Mouse (Mus musculus) 3134 (cell line): ENCODE measurements around the gene Grap2.

Experiments used
- DNase-seq: peaks from one replicate; pipeline ENCODE4 v3.0.0-alpha.2; 2011; ENCODE audit warnings: low spot score; ENCODE audit not compliant: insufficient read length; ENCODE audit errors: extremely low read depth

Grap2 gene

GRCm38 (mm10) chr15:80599213-80599750 is 26.9 kb downstream of the Grap2 start:
- no peak for DNase-seq

DNA sequence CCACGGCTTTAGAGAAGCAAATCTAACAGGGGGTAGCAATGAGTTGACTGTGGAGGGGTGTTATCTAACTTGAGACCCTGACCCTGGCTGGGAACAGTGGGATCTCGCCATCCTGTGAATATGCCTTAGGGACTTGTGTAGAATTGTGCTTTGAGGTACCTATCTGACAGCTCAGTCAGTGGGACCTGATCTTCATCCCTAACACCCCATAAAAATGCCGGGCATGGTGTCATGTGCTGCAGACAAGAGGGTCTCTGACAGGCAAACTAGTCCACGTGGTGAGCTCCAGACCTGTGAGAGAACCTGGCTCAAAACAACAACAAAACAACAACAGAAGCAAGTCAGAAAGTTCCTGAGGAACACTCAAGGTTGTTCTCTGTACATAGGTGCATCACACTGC is 27.4 kb downstream of the Grap2 start:
- no peak for DNase-seq

GRCm38 (mm10) chr15:80601456-80601855 is 29.1 kb downstream of the Grap2 start:
- no peak for DNase-seq

DNA sequence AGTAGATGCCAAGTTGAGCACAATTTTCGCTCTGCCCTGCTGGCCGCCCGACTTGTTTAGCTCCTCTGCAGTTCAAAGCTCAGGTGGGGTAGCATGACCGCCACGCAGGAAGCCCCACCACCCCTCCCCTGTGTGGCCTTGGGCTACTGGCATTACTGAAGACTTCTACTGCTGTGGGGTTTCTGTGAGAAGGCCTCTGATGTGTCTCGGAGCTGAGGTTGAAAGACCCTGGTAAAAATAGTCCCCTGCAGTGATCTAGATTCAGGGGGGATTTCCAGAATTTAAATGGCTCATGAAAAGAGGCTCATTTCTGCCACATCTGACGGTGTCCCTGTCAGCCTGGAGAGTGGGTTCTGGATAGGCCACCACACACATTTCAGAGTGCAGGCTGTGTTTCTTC is 30.1 kb downstream of the Grap2 start:
- DNase-seq, result no peak

GRCm38 (mm10) chr15:80604026-80604425 is 31.6 kb downstream of the Grap2 start:
- DNase-seq, result no peak

GRCm38 (mm10) chr15:80607970-80608369 is 35.6 kb downstream of the Grap2 start:
- no peak for DNase-seq

DNA sequence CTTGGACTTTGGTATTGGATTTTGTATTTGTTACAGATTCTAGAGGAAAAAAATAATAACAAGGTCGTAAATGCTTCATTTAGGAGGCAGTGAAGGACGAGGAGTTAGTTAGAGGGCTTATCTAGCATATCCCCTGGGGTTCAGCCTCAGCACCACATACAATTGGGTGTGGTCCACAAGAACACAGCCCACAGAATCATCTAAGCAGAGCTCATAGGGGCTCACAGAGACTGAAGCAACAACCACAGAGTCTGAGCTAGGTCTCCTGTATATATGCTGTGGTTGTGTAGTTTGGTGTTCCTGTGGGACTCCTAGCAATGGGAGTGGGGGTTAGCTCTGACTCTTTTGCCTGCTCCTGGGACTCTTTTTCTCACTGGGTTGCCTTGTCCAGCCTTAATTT is 37.9 kb downstream of the Grap2 start:
- no peak for DNase-seq

DNA sequence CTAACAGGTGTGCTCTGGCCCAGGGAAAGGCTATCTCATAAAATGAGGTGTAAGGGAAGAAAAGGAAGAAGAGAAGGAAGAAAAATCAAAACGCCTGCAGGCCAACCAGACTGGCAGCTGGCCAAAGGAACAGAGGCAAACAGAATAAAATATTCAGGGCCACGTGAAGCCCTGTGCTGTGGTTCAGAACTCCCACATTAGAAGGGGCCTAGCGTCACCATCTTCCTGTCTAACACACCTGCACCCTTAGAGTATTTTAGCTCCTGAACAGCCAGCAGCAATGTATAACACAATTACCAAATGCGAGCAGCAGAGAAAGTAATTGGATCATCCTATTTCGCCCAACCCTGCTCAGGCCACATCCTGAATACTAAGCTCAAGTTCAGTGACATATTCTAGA is 39.1 kb downstream of the Grap2 start:
- DNase-seq, result no peak

DNA sequence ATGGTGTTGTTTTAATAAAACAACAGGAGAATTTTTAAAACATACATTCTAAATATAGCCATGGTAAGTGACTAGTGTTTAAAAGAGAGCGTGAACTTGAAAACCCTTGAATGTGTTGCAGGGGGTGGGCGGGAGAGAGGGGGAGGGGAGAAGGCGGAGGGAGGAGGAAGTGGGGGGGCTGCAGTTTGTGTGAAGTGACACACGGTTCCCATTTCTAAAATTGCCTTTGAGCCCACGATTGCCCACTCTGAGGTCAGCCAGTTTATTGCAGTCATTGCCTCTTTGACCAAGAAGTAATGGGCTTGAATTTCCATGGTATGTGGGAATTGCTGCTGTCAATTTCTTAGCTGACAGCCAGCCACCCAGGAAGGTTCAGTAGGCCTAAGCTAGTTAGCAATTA is 41.5 kb downstream of the Grap2 start:
- DNase-seq, result no peak

DNA sequence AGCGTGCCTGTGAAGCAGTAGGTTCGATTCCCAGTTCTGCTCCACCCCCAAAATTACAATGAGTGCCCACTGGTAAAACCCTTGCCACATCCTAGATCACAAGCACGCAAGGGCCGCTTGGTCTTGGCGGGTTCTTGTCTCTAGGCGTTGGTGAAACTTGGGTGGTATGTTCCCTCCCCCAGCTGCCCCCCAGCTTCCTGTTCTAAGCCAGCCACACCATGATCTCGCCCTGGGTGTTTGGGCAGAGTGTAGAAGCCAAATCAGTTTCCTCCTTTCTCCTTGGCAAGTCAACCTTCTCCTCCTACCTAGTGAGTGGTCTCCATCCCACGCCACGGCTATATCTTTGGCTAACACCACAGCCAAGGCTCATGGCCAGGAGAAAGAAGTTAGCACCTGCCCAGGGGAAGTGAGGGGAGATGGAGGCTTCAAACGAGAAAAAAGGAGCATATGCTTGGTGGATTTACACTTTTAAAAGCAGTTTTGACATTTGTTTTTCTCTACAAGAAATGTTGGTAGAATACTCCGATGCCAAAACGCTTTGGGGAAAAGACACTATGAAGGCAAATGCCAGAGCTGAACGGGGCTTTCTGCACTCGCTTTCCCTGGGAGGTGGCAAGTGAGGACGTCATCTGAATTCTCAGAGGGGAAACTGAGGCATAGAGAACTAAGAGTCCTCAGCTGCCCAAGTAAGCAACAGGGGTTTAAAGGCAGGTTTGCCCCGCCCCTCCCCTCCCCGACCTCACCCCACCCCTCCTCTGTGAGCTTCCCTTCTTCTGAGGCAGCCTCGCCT is 42.3 kb downstream of the Grap2 start:
- no peak for DNase-seq

- DNase-seq, result no peak
Measured at GRCm38 (mm10) chr15:80615290-80615570, 42.8 kb downstream of the Grap2 start.

DNA sequence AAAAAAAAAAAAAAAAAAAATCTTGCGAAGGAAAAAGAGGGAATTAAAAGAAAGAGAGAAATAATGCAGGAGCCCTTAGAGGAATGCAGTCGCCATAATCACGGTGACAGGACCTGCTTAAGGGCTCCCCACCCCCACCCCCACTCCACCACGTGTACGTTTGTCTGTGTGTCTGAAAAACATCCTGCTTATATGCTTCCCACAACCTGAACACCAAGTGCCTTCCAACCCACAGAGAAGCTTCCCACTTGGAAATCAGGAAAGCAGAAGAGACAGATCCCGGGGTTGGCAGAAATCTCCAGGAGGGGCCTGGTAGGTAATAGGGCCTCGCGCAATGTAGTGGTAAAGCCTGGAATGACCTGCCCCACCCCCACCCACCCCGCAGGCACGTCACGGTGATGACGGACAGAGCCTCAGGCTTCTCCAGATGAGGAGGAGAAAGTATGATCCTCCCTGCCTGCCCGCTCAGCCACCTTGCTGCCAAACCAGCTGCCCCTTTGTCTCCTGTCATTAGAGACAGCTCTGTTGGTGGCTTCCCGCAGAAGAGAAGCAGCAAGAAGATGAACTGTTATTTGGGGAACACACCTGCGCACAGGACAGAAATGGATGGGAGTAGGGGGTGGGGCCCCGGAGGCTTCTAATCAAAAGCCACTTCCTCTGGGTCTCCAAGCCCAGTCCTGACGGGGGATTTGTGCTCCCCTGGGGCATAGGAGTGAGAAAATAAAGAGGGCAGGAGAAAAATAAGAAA is 43.4 kb downstream of the Grap2 start:
- no peak for DNase-seq

DNA sequence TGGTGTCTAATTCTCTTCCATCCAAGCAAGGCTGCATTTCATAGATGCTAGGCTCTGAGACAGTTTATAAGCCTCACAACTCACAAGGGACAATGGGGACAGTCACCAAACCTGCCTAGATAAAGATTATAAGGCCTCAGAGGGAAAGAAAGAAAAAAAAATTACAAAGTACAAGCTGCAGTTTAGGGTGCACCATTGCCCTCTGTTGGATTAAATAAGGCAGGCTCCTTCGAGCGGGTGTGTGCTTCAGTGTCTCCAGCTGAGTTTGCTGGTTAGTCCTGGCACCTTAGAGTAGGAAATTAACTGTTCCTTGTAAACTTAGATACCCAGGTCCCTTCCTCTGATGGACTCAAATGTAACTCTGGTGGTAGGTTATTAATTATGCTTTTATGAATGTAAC is 45.4 kb downstream of the Grap2 start:
- no peak for DNase-seq

- no peak for DNase-seq
Measured at GRCm38 (mm10) chr15:80619166-80619565, 46.8 kb downstream of the Grap2 start.

DNA sequence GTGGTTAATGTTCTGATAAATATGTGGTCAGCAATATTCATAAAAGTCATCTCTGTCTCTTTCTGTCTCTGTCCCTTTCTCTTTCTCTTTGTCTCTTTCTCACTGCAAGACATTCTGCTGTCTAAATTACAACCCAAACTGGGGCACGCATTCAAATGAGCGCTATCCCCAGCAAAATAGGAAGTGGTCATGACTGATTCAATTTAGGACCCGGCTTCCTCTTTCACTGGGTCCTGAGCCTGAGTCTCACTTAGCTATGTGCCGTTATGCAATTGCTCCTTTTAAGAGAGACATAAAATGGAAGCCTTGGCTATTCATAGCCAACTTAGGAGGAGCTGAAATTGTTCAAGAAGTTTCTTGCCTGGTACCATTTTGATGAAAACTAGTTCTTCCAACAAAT is 47.4 kb downstream of the Grap2 start:
- no peak for DNase-seq

GRCm38 (mm10) chr15:80620371-80620770 is 48.0 kb downstream of the Grap2 start:
- no peak for DNase-seq

GRCm38 (mm10) chr15:80623171-80623837 is 50.9 kb downstream of the Grap2 start:
- no peak for DNase-seq

DNA sequence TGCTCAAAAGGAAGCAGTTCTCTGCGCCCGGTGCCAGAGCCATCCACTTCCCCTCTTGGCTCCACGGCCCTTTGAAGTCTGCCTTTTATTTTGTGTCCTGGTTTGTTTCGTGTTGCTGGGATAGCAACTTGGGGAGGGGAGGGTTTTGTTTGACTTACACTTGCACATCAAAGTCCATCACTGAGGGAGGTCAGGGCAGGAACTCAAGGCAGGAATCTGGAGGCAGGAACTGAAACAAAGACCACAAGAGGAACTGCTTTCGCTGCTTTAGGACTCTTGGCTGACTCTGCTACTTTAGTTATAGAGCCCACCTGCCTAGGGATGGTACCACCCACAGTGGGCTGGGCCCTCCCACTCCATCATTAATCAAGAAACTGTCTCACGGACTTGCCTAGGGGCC is 54.1 kb downstream of the Grap2 start:
- no peak for DNase-seq

- DNase-seq, result no peak
Measured at GRCm38 (mm10) chr15:80630147-80630546, 57.8 kb downstream of the Grap2 start.

DNA sequence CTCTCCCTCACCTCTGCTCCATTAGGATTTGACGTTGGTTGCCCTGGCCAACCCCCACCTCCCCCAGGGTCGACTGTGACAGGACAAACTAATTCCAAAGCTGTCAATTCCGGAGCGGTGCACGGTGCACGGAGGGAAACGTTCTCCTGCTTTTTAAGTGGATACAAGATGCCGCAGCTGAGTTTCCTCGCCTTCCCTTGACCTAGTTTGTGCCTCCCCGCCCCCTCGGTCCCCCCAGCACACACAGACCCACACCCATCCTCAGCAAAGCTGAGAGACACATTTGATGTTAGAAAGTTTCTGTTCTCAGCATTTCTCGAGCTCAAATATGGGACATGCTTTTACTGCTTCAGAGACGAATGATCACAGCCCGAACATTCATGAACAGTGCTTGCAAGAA is 58.3 kb downstream of the Grap2 start:
- no peak for DNase-seq

DNA sequence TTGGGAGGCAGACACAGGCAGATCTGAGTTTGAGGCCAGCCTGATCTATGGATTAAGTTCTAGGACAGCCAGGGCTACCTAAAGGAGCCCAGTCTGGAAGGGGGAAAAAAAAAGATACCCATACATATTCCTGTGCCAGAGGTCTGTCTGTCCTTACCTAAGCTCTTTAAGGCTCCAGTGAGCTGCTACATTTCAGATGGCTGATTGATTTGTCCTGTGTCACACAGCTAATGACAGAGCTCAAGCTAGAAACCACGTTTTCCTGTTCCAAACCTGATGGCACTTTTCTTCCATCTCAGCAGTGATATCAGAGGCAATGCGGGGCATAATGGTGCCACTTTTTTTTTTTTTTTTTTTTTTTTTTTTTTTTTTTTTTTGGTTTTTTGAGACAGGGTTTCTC is 58.9 kb downstream of the Grap2 start:
- DNase-seq, result no peak
